Mouse (Mus musculus) limb, embryonic 14.5 days (tissue): ENCODE measurements around the gene D230025D16Rik. TPM values are rescaled to one million over a fixed set of nuclear protein-coding genes. Genes with fewer than 3 reads are reported as not detected.
A peak's percentile ranks its signal among the peaks of the same experiment; 100 is the strongest.

Experiments
- ATAC-seq: fragments of 200-750 bp; cut with Nextera tagmentation; 2 replicates; pipeline ENCODE4 v1.8.0; 2017; ENCODE audit warnings: low read depth, moderate number of reproducible peaks, moderate TSS enrichment; ENCODE audit not compliant: low FRiP score
- DNase-seq: peaks from one replicate; pipeline ENCODE4 v3.0.0-alpha.2; 2015; ENCODE audit warnings: low spot score
- H3K27ac ChIP-seq: fragments of 300-500 bp; sonication (generic); replicated peaks from 2 replicates; pipeline ENCODE4 v1.5.1; 2014; ENCODE audit warnings: low read depth, mild to moderate bottlenecking, low read length, moderate library complexity, mixed read lengths
- H3K27me3 ChIP-seq: fragments of 300-500 bp; sonication (generic); 2 replicates; pipeline ENCODE4 v1.6.1; 2014; ENCODE audit warnings: low read length, mixed read lengths; ENCODE audit not compliant: control insufficient read depth, insufficient read depth
- H3K36me3 ChIP-seq: fragments of 300-500 bp; sonication (generic); 2 replicates; pipeline ENCODE4 v1.6.1; 2014; ENCODE audit warnings: mild to moderate bottlenecking, low read length, moderate library complexity, mixed read lengths; ENCODE audit not compliant: control insufficient read depth, insufficient read depth
- H3K4me1 ChIP-seq: fragments of 300-500 bp; sonication (generic); 2 replicates; pipeline ENCODE4 v1.6.1; 2014; ENCODE audit warnings: antibody characterized with exemption, low read length, mixed read lengths; ENCODE audit not compliant: control insufficient read depth, insufficient read depth
- H3K4me2 ChIP-seq: fragments of 300-500 bp; sonication (generic); replicated peaks from 2 replicates; pipeline ENCODE4 v1.6.1; 2014; ENCODE audit warnings: low read depth, mild to moderate bottlenecking, low read length, moderate library complexity; ENCODE audit not compliant: severe bottlenecking
- H3K4me3 ChIP-seq: fragments of 300-500 bp; sonication (generic); replicated peaks from 2 replicates; pipeline ENCODE4 v1.5.1; 2014; ENCODE audit warnings: low read length
- H3K9ac ChIP-seq: fragments of 300-500 bp; sonication (generic); 2 replicates; pipeline ENCODE4 v1.6.1; 2014; ENCODE audit warnings: mild to moderate bottlenecking, low read depth, low read length, moderate library complexity; ENCODE audit not compliant: severe bottlenecking
- H3K9me3 ChIP-seq: fragments of 300-500 bp; sonication (generic); 2 replicates; pipeline ENCODE4 v1.6.1; 2016; ENCODE audit warnings: low read length; ENCODE audit not compliant: control insufficient read depth
- POLR2A ChIP-seq: fragments of 200-500 bp; IDR thresholded peaks from 2 replicates; pipeline ENCODE4 v1.8.0; 2012; ENCODE audit warnings: inconsistent platforms, mild to moderate bottlenecking, moderate library complexity, borderline replicate concordance; ENCODE audit not compliant: insufficient read depth, insufficient read length; ENCODE audit errors: extremely low read depth
- WGBS: fragments of 180-500 bp; shearing (Covaris S2); extraction: QIAGEN DNeasy Blood & Tissue Kit; methylation state at CpG from one replicate; pipeline ENCODE4 v1.1.7; 2014; 5-methylcytosine and 5-hydroxymethylcytosine counted together
- polyA plus RNA-seq, 2 experiments: library from polyadenylated mRNA; depleted of rRNA in 1 of 2; stranded (reverse) in 1 of 2; unstranded in 1 of 2; fragments of >200 nt; fragmentation: Nextera tagmentation in 1 of 2; extraction: Ambion mirVana in 1 of 2; gene quantifications; 2 replicates each; pipeline versions ENCODE4 v1.2.1 to v1.2.3; 2012 to 2014

Gene D230025D16Rik
- polyA plus RNA-seq, 2 experiments: 27.3 to 30.1 TPM

GRCm38 (mm10) chr8:105260371-105261099 lies 35.6 kb downstream of the D230025D16Rik start:
- ATAC-seq (no peak), DNase-seq (no peak)
- Histone ChIP-seq H3K4me3 (no peak overlapping the region), H3K27ac (no peak overlapping the region), H3K27me3 (peaks cover 58% of the 10 kb centered on the region), H3K4me2 (no peak overlapping the region), H3K9me3 (no peaks in the 10 kb centered on the region; the same call in 1 of the 2 replicates), H3K4me1 (peaks cover 21% of the 10 kb centered on the region), H3K36me3 (no peaks in the 10 kb centered on the region), H3K9ac (no peak overlapping the region)
- no peak for TF ChIP-seq POLR2A
- WGBS: 64% methylated on average over 7 of the region's 7 CpGs

GRCm38 (mm10) chr8:105261326-105261980 lies 36.5 kb downstream of the D230025D16Rik start:
- Histone ChIP-seq H3K4me2 (no peak overlapping the region), H3K9me3 (no peaks in the 10 kb centered on the region; the same call in 1 of the 2 replicates), H3K27ac (no peak overlapping the region), H3K4me1 (peaks cover 19% of the 10 kb centered on the region), H3K27me3 (peaks cover 58% of the 10 kb centered on the region), H3K4me3 (no peak overlapping the region), H3K36me3 (no peaks in the 10 kb centered on the region), H3K9ac (no peak overlapping the region)
- no peak for TF ChIP-seq POLR2A
- ATAC-seq: no peak
- 90% methylated on average over 12 of the region's 12 CpGs for WGBS
- no peak for DNase-seq

- no peak for TF ChIP-seq POLR2A
- no peak for DNase-seq
- Histone ChIP-seq H3K36me3 (no peaks in the 10 kb centered on the region), H3K4me3 (peak overlapping the region; percentile 66), H3K4me2 (peak overlapping the region; percentile 74), H3K9ac (no peak overlapping the region), H3K27me3 (peaks cover 68% of the 10 kb centered on the region), H3K27ac (no peak overlapping the region), H3K4me1 (peaks cover 23% of the 10 kb centered on the region), H3K9me3 (no peaks in the 10 kb centered on the region; the same call in 1 of the 2 replicates)
- no peak for ATAC-seq
- WGBS: 44% methylated on average over 16 of the region's 16 CpGs
Observed at GRCm38 (mm10) chr8:105263244-105263912, 38.4 kb downstream of the D230025D16Rik start.

GRCm38 (mm10) chr8:105264024-105264982 lies 39.4 kb downstream of the D230025D16Rik start, which contains the start of the genes Tradd and Fbxl8:
Gene Tradd (minus strand): TSS chr8:105264609.
Gene Fbxl8 (plus strand): TSS chr8:105264648.
- peak; percentile 48 for ATAC-seq
- WGBS: 3% methylated on average over 53 of the region's 54 CpGs
- H3K9me3 ChIP-seq: no peaks in the 10 kb centered on the region; the same call in 1 of the 2 replicates
- H3K27me3 ChIP-seq: peaks cover 68% of the 10 kb centered on the region
- H3K4me1 ChIP-seq: peaks cover 24% of the 10 kb centered on the region
- peak within 1 kb of the TSS; percentile 59 for H3K9ac ChIP-seq
- peak within 1 kb of the TSS; percentile 74 for H3K4me2 ChIP-seq
- DNase-seq: peak; percentile 65
- H3K27ac ChIP-seq: no peak within 1 kb of the TSS
- H3K4me3 ChIP-seq: peak within 1 kb of the TSS; percentile 66
- no peaks in the 10 kb centered on the region for H3K36me3 ChIP-seq
- no peak for TF ChIP-seq POLR2A
